Mouse (Mus musculus): Measurements from ENCODE around the gene Parvb.
A peak's percentile ranks its signal among the peaks of the same experiment; 100 is the strongest.

Parvb gene

DNA sequence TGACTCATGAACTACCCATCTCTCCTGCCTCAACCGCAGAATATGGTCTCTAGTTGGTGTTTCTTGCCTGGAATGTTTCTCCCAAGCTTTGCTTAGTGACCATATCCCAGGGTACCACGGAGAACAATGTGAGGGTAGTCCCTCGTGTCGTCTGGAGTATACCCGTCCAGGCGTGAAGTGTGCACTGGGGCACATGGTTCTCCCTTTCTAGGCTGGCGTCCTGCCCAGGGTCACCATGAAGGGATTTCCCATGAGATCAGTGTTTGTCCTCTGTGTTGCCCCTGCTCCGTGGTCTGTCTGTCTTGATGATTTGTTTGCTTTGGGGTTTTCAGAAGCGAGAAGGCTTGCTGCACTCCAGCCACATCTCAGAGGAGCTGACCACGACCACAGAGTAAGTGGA is 63.4 kb downstream of the Parvb start:
- no peak for DNase-seq (ENCODE audit: low read depth)

DNA sequence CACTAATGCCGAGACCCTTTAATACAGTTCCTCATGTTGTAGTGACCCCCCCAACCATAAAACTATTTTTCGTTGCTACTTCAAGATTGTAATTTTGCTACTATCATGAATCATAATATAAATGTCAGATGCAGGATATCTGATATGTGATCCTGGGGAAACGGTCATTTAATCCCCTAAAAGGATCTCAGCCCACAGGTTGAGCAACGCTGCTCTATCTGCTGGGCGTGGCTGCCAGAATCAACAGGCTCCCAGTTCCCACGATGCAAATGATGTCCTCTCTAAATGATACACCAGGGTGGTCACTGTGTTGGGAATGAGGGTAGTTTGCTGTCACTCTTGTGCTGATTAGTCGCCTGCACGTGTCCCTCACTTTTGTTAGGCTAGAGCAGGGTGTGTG is 65.6 kb downstream of the Parvb start:
- no peak for DNase-seq (ENCODE audit: low read depth)

DNA sequence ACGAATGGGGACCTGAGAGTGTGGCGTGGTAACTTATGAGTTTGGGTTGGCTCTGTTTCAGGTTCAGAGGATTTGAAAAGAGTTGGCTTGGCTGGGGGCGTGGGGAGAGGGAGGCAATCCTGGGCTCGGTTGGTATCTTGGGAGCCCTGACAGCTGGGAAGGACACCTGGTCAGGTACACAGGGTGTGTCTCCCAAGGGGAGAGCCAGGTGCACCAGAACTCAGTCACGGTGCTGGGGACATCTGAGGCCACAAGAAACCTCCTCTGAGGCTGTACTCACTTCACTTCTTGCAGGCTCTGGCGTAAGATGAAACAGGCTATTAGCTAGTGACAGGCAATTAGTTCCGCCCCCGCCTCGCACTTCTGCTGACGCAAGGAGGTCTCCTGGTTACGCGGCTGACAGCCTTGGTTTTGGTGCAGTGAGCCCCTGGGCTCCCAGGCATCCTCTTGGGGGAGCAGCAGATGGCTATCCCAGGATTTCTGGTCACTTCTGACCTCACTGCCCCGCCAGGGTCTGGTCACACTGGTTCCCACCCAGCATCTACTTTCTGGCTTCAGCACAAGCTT is 67.0 kb downstream of the Parvb start:
- DNase-seq (ENCODE audit: low read depth), result no peak

- DNase-seq (ENCODE audit: low read depth), result no peak
These were observed 68.0 kb downstream of the Parvb start for GRCm38 (mm10) chr15:84299662-84300333.

GRCm38 (mm10) chr15:84300591-84300990 is 68.7 kb downstream of the Parvb start:
- DNase-seq (ENCODE audit: low read depth), result no peak

DNA sequence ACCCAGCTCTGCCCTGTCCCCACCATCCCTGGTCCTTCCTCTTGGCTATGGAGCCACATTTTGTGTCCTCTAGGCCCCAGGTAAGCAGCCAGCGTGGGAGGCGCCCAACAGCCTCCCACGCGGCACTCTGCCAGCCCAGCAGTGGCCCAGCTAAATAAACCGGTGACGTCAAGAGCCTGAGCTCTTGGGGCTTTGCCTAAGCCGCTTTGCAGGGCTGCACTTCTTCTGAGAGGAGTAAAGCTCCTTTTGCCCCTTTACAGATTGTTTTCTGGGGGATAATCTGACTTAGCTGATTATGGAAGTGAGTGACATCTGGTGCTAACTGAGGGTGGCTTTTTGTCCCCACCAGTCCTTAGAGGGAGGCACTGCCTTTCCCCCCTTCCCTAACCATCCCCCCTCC is 69.2 kb downstream of the Parvb start:
- no peak for DNase-seq (ENCODE audit: low read depth)

- DNase-seq (ENCODE audit: low read depth), result no peak
These were observed 70.0 kb downstream of the Parvb start for GRCm38 (mm10) chr15:84301641-84302420.

DNA sequence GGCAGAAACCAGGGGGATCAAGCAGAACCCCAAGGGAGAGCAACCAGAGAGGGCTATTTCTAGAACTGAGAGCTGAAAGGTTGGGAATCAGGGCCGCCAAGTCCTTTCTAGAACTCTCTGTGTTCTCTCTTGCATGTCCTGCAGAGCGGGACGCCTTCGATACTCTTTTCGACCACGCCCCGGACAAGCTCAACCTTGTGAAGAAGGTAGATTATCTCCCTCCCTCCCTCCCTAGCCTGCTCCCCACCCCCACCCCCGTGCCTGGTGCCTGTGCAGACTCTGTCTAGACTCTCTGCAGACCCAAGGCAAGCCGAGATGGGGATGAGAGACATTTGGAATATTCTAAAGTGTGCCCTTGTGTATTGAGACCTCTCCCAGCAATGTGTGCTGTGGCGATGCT is 71.4 kb downstream of the Parvb start:
- DNase-seq (ENCODE audit: low read depth), result no peak

- DNase-seq (ENCODE audit: low read depth), result no peak
These were observed 73.5 kb downstream of the Parvb start for GRCm38 (mm10) chr15:84305333-84305732.

DNA sequence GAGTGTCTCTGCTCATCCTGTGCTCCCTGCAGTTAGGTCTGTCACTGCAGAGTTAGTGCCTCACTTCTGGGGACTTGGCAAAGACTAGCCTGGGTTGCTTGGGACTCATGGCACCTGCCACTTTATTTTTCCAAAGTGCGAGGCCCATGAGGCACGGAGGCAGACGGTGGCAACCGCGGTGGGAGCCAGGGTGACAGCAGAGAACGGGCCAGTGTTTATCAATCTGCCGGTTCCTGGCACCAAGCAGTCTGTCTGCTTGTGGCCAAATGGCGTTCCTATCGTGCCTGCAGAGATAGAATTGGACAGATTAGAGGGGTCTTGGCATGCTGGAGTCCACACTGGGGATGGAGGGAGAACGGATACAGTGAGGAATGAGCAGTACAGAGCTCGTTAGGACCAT is 78.4 kb downstream of the Parvb start:
- no peak for DNase-seq (ENCODE audit: low read depth)

- no peak for DNase-seq (ENCODE audit: low read depth)
These were observed 79.6 kb downstream of the Parvb start for GRCm38 (mm10) chr15:84311295-84312085.

DNA sequence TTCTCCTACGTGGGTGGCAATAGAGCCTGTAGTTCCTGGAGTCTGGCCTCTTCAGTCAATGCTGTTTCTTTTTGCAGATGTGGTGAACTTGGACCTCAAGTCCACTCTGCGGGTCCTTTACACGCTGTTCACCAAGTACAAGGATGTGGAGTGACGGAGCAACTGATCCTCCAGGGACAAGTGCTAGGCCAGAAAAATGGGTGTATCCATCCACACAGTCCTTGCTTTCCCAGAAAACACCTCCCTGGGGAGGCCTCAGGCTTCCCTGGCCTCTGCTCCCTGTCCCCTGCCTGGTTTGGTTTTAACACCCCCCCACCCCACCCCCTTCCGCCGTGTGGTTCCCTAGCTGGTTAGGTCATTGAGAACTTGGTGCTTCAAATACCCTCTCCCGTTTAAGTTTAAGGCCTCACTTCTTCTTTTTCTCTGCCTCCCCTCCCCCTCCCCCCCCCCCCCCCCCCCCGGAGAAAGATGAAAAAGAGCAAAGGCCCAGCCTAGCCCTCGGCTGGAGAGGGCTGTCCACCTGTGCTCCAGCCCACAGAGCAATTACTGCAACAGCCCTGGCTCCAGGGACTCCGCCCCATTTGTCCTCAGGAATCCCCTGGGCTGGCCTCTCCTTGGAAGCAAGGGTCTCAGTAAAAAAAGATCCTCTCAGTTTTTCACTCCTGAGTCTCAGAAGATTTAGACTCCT is 81.2 kb downstream of the Parvb start:
- DNase-seq (ENCODE audit: low read depth), result no peak

GRCm38 (mm10) chr15:84313566-84313878 is 81.7 kb downstream of the Parvb start:
- DNase-seq (ENCODE audit: low read depth), result peak; percentile 62

- no peak for DNase-seq (ENCODE audit: low read depth)
These were observed 82.7 kb downstream of the Parvb start for GRCm38 (mm10) chr15:84314420-84315080.

DNA sequence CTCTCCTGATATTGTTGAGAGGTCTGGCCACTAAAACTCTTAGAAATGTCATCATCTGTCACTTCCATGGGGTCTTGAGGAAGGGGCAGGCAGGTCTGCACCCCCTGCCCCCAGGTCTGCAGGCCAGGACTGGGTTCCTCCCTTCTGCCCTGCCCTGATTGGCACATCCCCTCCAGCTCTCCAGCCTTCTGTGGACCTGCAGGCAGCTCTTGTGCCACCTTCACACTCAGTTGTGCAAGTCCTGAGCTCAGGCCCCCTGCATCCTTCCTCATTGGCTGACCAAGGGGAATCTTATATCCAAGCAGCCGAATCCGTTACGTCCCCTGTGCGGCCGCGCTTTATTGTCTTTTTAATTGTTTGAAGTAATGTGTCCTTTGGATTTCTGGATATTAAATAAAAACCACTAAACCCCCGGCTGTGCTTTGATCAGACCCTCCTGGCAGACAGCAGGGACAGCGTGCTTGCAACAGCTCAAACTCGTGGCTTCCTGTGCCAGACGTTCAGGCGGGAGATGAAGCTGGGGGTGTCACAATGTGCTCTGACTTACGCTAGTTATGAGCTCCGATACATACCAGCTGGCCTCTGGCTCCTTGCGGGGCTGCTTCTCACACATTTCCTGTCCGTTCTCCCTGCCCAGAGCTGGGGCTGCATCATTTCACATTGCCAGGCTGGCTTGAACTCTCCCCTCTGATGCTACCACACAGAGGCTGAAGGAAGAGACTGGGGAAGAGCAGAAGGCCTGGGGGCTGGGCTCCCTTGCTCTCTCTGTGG is 83.6 kb downstream of the Parvb start:
- DNase-seq (ENCODE audit: low read depth), result no peak

- DNase-seq (ENCODE audit: low read depth), result no peak
These were observed 87.5 kb downstream of the Parvb start for GRCm38 (mm10) chr15:84319393-84319792.

GRCm38 (mm10) chr15:84321544-84322174 is 89.8 kb downstream of the Parvb start:
- no peak for DNase-seq (ENCODE audit: low read depth)

DNA sequence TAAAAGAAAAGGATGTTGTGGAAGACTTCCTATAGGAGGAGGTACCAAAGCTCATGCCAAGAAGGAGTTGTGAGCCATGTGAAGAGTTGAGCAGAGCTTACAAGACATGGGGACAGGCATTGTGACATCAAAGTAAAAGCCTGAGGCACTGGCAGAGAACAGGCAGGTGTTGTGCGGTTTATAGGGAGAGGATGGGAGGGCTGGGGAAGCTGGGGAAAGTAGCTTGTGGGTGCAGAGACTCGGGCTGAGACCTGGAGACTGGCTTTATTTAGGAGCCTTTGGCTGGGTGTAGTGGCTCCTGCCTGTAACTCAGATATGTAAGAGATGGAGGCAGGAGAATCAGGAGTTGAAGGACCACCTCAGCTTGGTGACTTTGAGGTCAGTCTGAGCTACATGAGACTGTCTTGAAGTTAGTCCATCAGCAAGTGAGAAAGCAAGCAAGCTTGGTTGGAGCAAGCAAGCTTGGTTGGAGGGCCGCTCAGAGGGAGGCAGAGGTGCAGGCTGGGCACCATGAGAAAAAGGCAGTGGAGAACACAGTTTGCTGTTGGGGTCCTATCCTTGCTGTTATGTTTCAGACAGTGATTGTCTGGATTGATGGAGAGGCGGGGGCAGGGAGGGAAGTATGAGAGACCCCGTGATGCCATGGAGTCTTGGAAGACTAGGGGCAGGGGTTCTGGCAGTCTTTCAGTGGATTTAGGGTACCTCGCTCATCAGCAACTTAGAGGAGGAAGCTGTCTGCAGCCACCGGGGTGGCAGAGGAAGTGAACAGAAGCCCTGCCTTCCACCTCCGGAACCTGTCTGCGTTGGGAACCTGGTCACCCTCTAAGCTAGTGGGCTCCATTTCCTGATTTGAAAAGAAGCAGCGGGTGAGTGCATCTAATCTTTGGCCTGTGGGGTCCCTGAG is 92.4 kb downstream of the Parvb start, which contains the start of gene Parvg:
Gene Parvg (plus strand): TSS at position 61 of the 904 bp plus-strand sequence.
- DNase-seq (ENCODE audit: low read depth), result no peak

Measured in c-Kit-positive CD71-negative TER-119-negative erythroid progenitor cells, embryonic 14.5 days (primary cell).